Mouse (Mus musculus) 3134 (cell line): ENCODE results near the gene Diaph2.

Experiments used
- DNase-seq: peaks from one replicate; pipeline ENCODE4 v3.0.0-alpha.2; 2011; ENCODE audit warnings: low spot score; ENCODE audit not compliant: insufficient read length; ENCODE audit errors: extremely low read depth

Gene Diaph2

GRCm38 (mm10) chrX:129749571-129750061 lies at the start of gene Diaph2:
TSS of gene Diaph2 (plus strand) at chrX:129749742.
- DNase-seq: peak; percentile 94

GRCm38 (mm10) chrX:129701634-129702312 lies 47.8 kb upstream of the Diaph2 start:
- DNase-seq: no peak

- no peak for DNase-seq
Observed at GRCm38 (mm10) chrX:129709656-129710055, 39.9 kb upstream of the Diaph2 start.

GRCm38 (mm10) chrX:129728717-129729220 lies 20.8 kb upstream of the Diaph2 start:
- no peak for DNase-seq

GRCm38 (mm10) chrX:129736562-129736961 lies 13.0 kb upstream of the Diaph2 start:
- DNase-seq: no peak

GRCm38 (mm10) chrX:129739226-129739625 lies 10.3 kb upstream of the Diaph2 start:
- no peak for DNase-seq

GRCm38 (mm10) chrX:129742981-129743380 lies 6.6 kb upstream of the Diaph2 start:
- no peak for DNase-seq

- no peak for DNase-seq
Observed at GRCm38 (mm10) chrX:129745976-129746375, 3.6 kb upstream of the Diaph2 start.

- no peak for DNase-seq
Observed at GRCm38 (mm10) chrX:129749102-129749501, 440 bp upstream of the Diaph2 start.

- DNase-seq: peak; percentile 64
Observed at GRCm38 (mm10) chrX:129750094-129750569, 590 bp downstream of the Diaph2 start.

GRCm38 (mm10) chrX:129750606-129751005 lies 1.1 kb downstream of the Diaph2 start:
- no peak for DNase-seq

GRCm38 (mm10) chrX:129756606-129757005 lies 7.1 kb downstream of the Diaph2 start:
- DNase-seq: no peak

- no peak for DNase-seq
Observed at GRCm38 (mm10) chrX:129762649-129763048, 13.1 kb downstream of the Diaph2 start.

- DNase-seq: no peak
Observed at GRCm38 (mm10) chrX:129765378-129765777, 15.8 kb downstream of the Diaph2 start.

- DNase-seq: no peak
Observed at GRCm38 (mm10) chrX:129766811-129767210, 17.3 kb downstream of the Diaph2 start.

GRCm38 (mm10) chrX:129770625-129771024 lies 21.1 kb downstream of the Diaph2 start:
- peak; percentile 34 for DNase-seq

GRCm38 (mm10) chrX:129773556-129774255 lies 24.2 kb downstream of the Diaph2 start:
- no peak for DNase-seq

- DNase-seq: no peak
Observed at GRCm38 (mm10) chrX:129774478-129774877, 24.9 kb downstream of the Diaph2 start.

GRCm38 (mm10) chrX:129776761-129777160 lies 27.2 kb downstream of the Diaph2 start:
- DNase-seq: no peak

- no peak for DNase-seq
Observed at GRCm38 (mm10) chrX:129777404-129777962, 27.9 kb downstream of the Diaph2 start.

GRCm38 (mm10) chrX:129781844-129782243 lies 32.3 kb downstream of the Diaph2 start:
- DNase-seq: no peak
